Mouse (Mus musculus): ENCODE measurements around the gene Gm8926. TPM values are rescaled to one million over a fixed set of nuclear protein-coding genes. Genes with fewer than 3 reads are reported as not detected.
"Not testable (repeated sequence)": the region's sequence is repeated elsewhere in the genome, so short reads cannot be mapped to it uniquely, and the experiment has no call there.

Gene Gm8926
- total RNA-seq (2021): not detected
- long read RNA-seq, experiment 1: 0 reads
- long read RNA-seq, experiment 2: 0 reads

DNA sequence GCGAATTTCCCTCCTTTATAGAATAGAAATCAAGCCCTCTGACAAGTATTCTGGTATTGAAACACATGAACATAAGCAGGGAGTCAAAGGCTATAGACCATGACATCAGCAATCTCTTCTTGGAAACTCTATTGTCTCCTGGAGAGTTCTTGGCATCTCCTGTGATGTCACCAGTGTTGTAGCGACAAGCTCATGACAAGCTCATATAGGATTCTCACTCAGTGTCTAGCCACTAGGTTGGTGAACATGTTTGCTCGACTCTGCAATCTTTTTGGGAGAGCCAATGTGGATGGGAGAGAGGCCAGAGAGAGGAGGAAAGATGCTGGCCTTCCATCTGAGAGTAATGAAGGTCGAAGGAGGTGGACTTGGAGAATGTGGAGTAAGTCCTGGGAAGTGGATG lies at the start of gene Gm8926:
Gm8926 (plus strand) TSS at position 301 of the 400 bp plus-strand sequence.
- DNase-seq; intact Hi-C loops (cut with DNase I): not testable (repeated sequence)

Other genes with a start within 250 kb of the Gm8926 start
- not detected for gene Gm6460, start 175.6 kb upstream of the Gm8926 start, total RNA-seq (2021)
- not detected for gene Gm8922, start 88.6 kb upstream of the Gm8926 start, total RNA-seq (2021)
- gene Gm6465, start 75.0 kb downstream of the Gm8926 start, total RNA-seq (2021): not detected
- not detected for gene 4933402N22Rik, start 147.5 kb downstream of the Gm8926 start, total RNA-seq (2021)

Data from gastrocnemius, postnatal 36 days (tissue).